Comparison of ENCODE assay signal across 19 mouse cellular contexts in genomic region chr5:148289951-148290350, GRCm38 (mm10).
DNase-seq lines count a peak whose midpoint lies in the region; ATAC-seq and TF ChIP-seq lines count a peak whose summit lies in the region.
"Had no signal": no experiment of that assay in that cellular context is flagged by ENCODE, and none has a peak within 500 bp of the region (broad histone marks: within the 10 kb centered on the region; RNA-seq: fewer than 3 reads in every experiment).

No protein-coding gene starts in this region.

- no peaks in the 10 kb centered on the region; the same call in 1 of the 2 replicates for H3K36me3 ChIP-seq in hindbrain, postnatal 0 days (ENCODE audit: insufficient read depth, low read length)
- H3K36me3 ChIP-seq in hindbrain, embryonic 14.5 days (replicated peaks; ENCODE audit: control insufficient read depth, insufficient read depth) = peaks cover 8% of the 10 kb centered on the region
- no peaks in the 10 kb centered on the region for H3K36me3 ChIP-seq in forebrain, embryonic 13.5 days (ENCODE audit: poor library complexity, severe bottlenecking)
- H3K36me3 ChIP-seq in neural tube, embryonic 14.5 days (ENCODE audit: control insufficient read depth, insufficient read depth, low read length) = no peaks in the 10 kb centered on the region
- H3K36me3 ChIP-seq: kidney, embryonic 15.5 days had no signal

- 37% methylated on average over 7 of the region's 7 CpGs for WGBS in hindbrain, postnatal 0 days
- 56% methylated on average over 7 of the region's 7 CpGs for WGBS in hindbrain, embryonic 14.5 days
- WGBS in forebrain, embryonic 13.5 days = 18% methylated on average over 7 of the region's 7 CpGs
- 42% methylated on average over 7 of the region's 7 CpGs for WGBS in neural tube, embryonic 14.5 days

- DNase-seq in hindbrain, postnatal 0 days (ENCODE audit: low spot score) = peak; percentile 15
- DNase-seq in hindbrain, embryonic 14.5 days (ENCODE audit: low spot score) = no peak
- peak; percentile 78 for DNase-seq in brain, embryonic 14.5 days (ENCODE audit: low read depth)
- no peak for DNase-seq in left cerebral cortex, postnatal 10 days (ENCODE audit: extremely low spot score in 1 of 2, low spot score in 2 of 2)
- no peak for DNase-seq in left cerebral cortex, postnatal 36 days (ENCODE audit: low spot score in 2 of 2)
- DNase-seq: adrenal gland, postnatal 36 days; cerebellum, adult 8-10 months; gastrocnemius, postnatal 14 days; heart, postnatal 4 days; liver; right cerebral cortex, postnatal 14 days; spleen, adult 18-20 months; thymus, postnatal 36 days had no signal

- H3K9me3 ChIP-seq in hindbrain, postnatal 0 days (ENCODE audit: low read length) = no peaks in the 10 kb centered on the region
- no peaks in the 10 kb centered on the region for H3K9me3 ChIP-seq in hindbrain, embryonic 14.5 days (ENCODE audit: control insufficient read depth, low read length)
- peaks cover 5% of the 10 kb centered on the region; the same call in 1 of the 2 replicates for H3K9me3 ChIP-seq in forebrain, embryonic 13.5 days (replicated peaks)
- H3K9me3 ChIP-seq in neural tube, embryonic 14.5 days (ENCODE audit: control insufficient read depth, low read length) = no peaks in the 10 kb centered on the region
- H3K9me3 ChIP-seq: heart, embryonic 15.5 days had no signal

- no peak for TF ChIP-seq POLR2A in brain, embryonic 14.5 days (IDR thresholded peaks at IDR 0.05; ENCODE audit: borderline replicate concordance, extremely low read depth, insufficient read depth, insufficient read length, poor library complexity, severe bottlenecking)

- intact Hi-C loops in left cerebral cortex, postnatal 10 days (cut with DNase I) = no loop called here
- intact Hi-C loops in left cerebral cortex, postnatal 36 days (cut with DNase I) = no loop called here

- TF ChIP-seq CTCF in hindbrain, postnatal 0 days (IDR thresholded peaks at IDR 0.05; ENCODE audit: low read depth) = no peak
- no peak for TF ChIP-seq CTCF in brain, embryonic 14.5 days (IDR thresholded peaks at IDR 0.05; ENCODE audit: borderline replicate concordance, extremely low read depth, insufficient read depth, insufficient read length)

- no peak overlapping the region for H3K27ac ChIP-seq in hindbrain, postnatal 0 days
- H3K27ac ChIP-seq in hindbrain, embryonic 14.5 days = no peak overlapping the region
- no peak overlapping the region for H3K27ac ChIP-seq in forebrain, embryonic 13.5 days
- H3K27ac ChIP-seq in neural tube, embryonic 14.5 days (ENCODE audit: low read depth, low read length) = no peak overlapping the region
- H3K27ac ChIP-seq: heart, embryonic 15.5 days; kidney, embryonic 15.5 days had no signal

- H3K27me3 ChIP-seq in hindbrain, postnatal 0 days (ENCODE audit: insufficient read depth, low read length) = no peaks in the 10 kb centered on the region
- no peaks in the 10 kb centered on the region for H3K27me3 ChIP-seq in hindbrain, embryonic 14.5 days (ENCODE audit: control insufficient read depth, insufficient read depth, low read length)
- no peaks in the 10 kb centered on the region for H3K27me3 ChIP-seq in forebrain, embryonic 13.5 days
- no peaks in the 10 kb centered on the region for H3K27me3 ChIP-seq in neural tube, embryonic 14.5 days (ENCODE audit: control insufficient read depth, insufficient read depth, low read length)
- H3K27me3 ChIP-seq: CH12.LX; heart, embryonic 15.5 days; kidney, embryonic 15.5 days had no signal

- no peak overlapping the region for H3K9ac ChIP-seq in hindbrain, postnatal 0 days (replicated peaks; ENCODE audit: low read length)
- no peak overlapping the region for H3K9ac ChIP-seq in hindbrain, embryonic 14.5 days
- no peak overlapping the region for H3K9ac ChIP-seq in forebrain, embryonic 13.5 days
- no peak overlapping the region for H3K9ac ChIP-seq in neural tube, embryonic 14.5 days (replicated peaks; ENCODE audit: low read depth, low read length)
- H3K9ac ChIP-seq: heart, embryonic 15.5 days; kidney, embryonic 15.5 days had no signal

- no peak overlapping the region for H3K4me3 ChIP-seq in hindbrain, postnatal 0 days (ENCODE audit: low read length)
- no peak overlapping the region for H3K4me3 ChIP-seq in hindbrain, embryonic 14.5 days (replicated peaks; ENCODE audit: low read length)
- no peak overlapping the region for H3K4me3 ChIP-seq in forebrain, embryonic 13.5 days
- no peak overlapping the region for H3K4me3 ChIP-seq in neural tube, embryonic 14.5 days (ENCODE audit: low read depth, low read length)
- H3K4me3 ChIP-seq: heart, embryonic 15.5 days; kidney, embryonic 15.5 days had no signal

- no peak overlapping the region for H3K4me2 ChIP-seq in hindbrain, postnatal 0 days (ENCODE audit: low read depth, low read length)
- no peak overlapping the region for H3K4me2 ChIP-seq in hindbrain, embryonic 14.5 days (replicated peaks)
- no peak overlapping the region for H3K4me2 ChIP-seq in forebrain, embryonic 13.5 days
- H3K4me2 ChIP-seq in neural tube, embryonic 14.5 days (ENCODE audit: low read depth, low read length) = no peak overlapping the region
- H3K4me2 ChIP-seq: heart, embryonic 15.5 days; kidney, embryonic 15.5 days had no signal

- no peaks in the 10 kb centered on the region for H3K4me1 ChIP-seq in hindbrain, postnatal 0 days (ENCODE audit: insufficient read depth, low read length)
- H3K4me1 ChIP-seq in hindbrain, embryonic 14.5 days (replicated peaks; ENCODE audit: control insufficient read depth, insufficient read depth, low read length) = no peaks in the 10 kb centered on the region
- H3K4me1 ChIP-seq in forebrain, embryonic 13.5 days = peaks cover 9% of the 10 kb centered on the region; the same call in 1 of the 2 replicates
- H3K4me1 ChIP-seq in neural tube, embryonic 14.5 days (ENCODE audit: control insufficient read depth, insufficient read depth, low read length) = no peaks in the 10 kb centered on the region
- H3K4me1 ChIP-seq: heart, embryonic 15.5 days; kidney, embryonic 15.5 days had no signal

- no peak for ATAC-seq in hindbrain, postnatal 0 days
- ATAC-seq in hindbrain, embryonic 14.5 days (ENCODE audit: low FRiP score) = no peak
- peak; percentile 61; the same call in 1 of the 2 replicates for ATAC-seq in forebrain, embryonic 13.5 days
- peak; percentile 38; the same call in 1 of the 2 replicates for ATAC-seq in neural tube, embryonic 14.5 days (ENCODE audit: low read depth)
- ATAC-seq: lung, postnatal 0 days had no signal

Comparison
In these comparisons a context has a peak if more than half of its experiments do, and no peak if none do; other contexts are left out.
1. DNase-seq: peak in hindbrain, postnatal 0 days (single experiment) and brain, embryonic 14.5 days (single experiment); none in hindbrain, embryonic 14.5 days (single experiment), left cerebral cortex, postnatal 10 days (0 of 2) and left cerebral cortex, postnatal 36 days (0 of 2).
2. ATAC-seq: peak in forebrain, embryonic 13.5 days (single experiment) and neural tube, embryonic 14.5 days (single experiment); none in hindbrain, postnatal 0 days (single experiment) and hindbrain, embryonic 14.5 days (single experiment).